Mouse (Mus musculus) lung, postnatal 10 days (tissue): ENCODE results near the gene Prepl.

Experiments used
- DNase-seq: peaks from one replicate; pipeline ENCODE4 v3.0.0; 2021

The Prepl gene

DNA sequence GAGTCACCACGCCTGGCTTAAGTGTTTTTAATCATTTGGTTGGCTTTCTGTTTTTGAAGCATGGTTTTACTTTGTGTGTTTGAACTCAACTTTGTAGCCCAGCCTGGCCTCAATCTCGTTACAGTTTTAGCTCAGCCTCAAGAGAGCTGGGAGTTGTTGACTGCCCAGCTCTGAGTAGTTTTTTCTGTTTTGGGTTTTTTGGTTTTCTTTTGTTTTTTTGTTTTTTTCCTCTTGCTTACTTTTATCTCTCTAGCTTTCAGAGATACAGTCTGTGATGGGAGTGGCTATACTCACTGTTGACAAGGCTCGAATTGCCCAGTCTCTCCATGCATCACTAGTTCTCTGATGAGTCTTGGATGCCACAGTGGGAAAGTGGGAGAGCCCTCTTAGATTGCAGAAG, 69.7 kb downstream of the Prepl start:
- no peak for DNase-seq

- no peak for DNase-seq
Measured at GRCm38 (mm10) chr17:85018794-85019193, 71.2 kb downstream of the Prepl start.

- DNase-seq: no peak
Measured at GRCm38 (mm10) chr17:85018344-85018743, 71.7 kb downstream of the Prepl start.

DNA sequence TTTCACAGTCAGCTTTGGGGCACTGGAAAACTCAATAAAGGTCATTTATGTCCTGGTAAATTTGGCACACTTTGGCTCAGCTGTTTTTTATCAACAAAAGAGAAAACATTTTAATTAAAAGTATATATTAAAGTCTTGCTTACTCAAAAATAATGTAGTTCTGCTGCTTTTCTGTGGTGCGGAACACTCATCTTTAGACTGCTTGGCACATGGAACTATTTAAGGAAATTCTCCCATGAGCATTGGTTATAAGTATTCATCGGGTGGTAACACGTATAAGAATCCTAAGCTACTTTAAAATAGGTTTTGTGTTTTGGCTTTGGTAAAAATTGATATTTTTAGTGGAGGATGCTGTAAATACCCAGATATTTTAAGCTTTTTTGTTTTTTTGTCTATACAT, 75.4 kb downstream of the Prepl start:
- DNase-seq: no peak

GRCm38 (mm10) chr17:85013485-85013884, 76.6 kb downstream of the Prepl start:
- DNase-seq: no peak
